Mouse (Mus musculus) myocyte (in vitro differentiated cells): ENCODE measurements around the gene AC134908.4. TPM values are rescaled to one million over a fixed set of nuclear protein-coding genes. Genes with fewer than 3 reads are reported as not detected.

Experiments used
- H3K27me3 ChIP-seq: one replicate; pipeline ENCODE4 v1.6.1; 2011; ENCODE audit not compliant: control insufficient read depth, insufficient read depth, insufficient read length
- H3K36me3 ChIP-seq: one replicate; pipeline ENCODE4 v1.6.1; 2011; ENCODE audit not compliant: control insufficient read depth, insufficient read depth
- H3K4me2 ChIP-seq: one replicate; pipeline ENCODE4 v1.6.1; 2011; ENCODE audit warnings: low read depth, control low read depth
- H3K4me3 ChIP-seq: one replicate; pipeline ENCODE4 v1.5.1; 2011; ENCODE audit warnings: mild to moderate bottlenecking, control low read depth, moderate library complexity
- H3K79me2 ChIP-seq: one replicate; pipeline ENCODE4 v1.6.1; 2011; ENCODE audit not compliant: control insufficient read depth, insufficient read depth
- H3ac ChIP-seq: one replicate; pipeline ENCODE4 v1.6.1; 2011; ENCODE audit not compliant: control insufficient read depth, insufficient read length
- CEBPB ChIP-seq: IDR thresholded peaks from 2 replicates; pipeline ENCODE4 v1.6.1; 2011; ENCODE audit warnings: mild to moderate bottlenecking, moderate library complexity; ENCODE audit not compliant: poor library complexity, insufficient read depth, severe bottlenecking
- E2F4 ChIP-seq: IDR thresholded peaks from one replicate; pipeline ENCODE4 v1.6.1; 2011; ENCODE audit warnings: mild to moderate bottlenecking, control low read depth, moderate library complexity; ENCODE audit not compliant: insufficient read depth
- MAX ChIP-seq: IDR thresholded peaks from one replicate; pipeline ENCODE4 v1.6.1; 2011; ENCODE audit warnings: low read depth, mild to moderate bottlenecking, control low read depth
- MYOD1 ChIP-seq, 3 experiments: IDR thresholded peaks; one replicate each; pipeline ENCODE4 v1.6.1; 2011; ENCODE audit warnings: control low read depth in 2 of 3, low read depth in 2 of 3, mild to moderate bottlenecking in 2 of 3, moderate library complexity in 1 of 3; ENCODE audit not compliant: insufficient read length in 2 of 3, control insufficient read depth in 1 of 3
- MYOG ChIP-seq, 3 experiments: IDR thresholded peaks; one replicate each; pipeline ENCODE4 v1.6.1; 2011; ENCODE audit warnings: control low read depth in 2 of 3, low read depth in 2 of 3, mild to moderate bottlenecking in 2 of 3; ENCODE audit not compliant: insufficient read length in 2 of 3, control insufficient read depth in 1 of 3, insufficient read depth in 1 of 3
- POLR2A ChIP-seq: IDR thresholded peaks from one replicate; pipeline ENCODE4 v1.6.1; 2011; ENCODE audit warnings: low read depth, mild to moderate bottlenecking, control low read depth, moderate library complexity; ENCODE audit not compliant: insufficient read length
- POLR2AphosphoS2 ChIP-seq: IDR thresholded peaks from one replicate; pipeline ENCODE4 v1.6.1; 2011; ENCODE audit warnings: low read depth, control low read depth; ENCODE audit not compliant: insufficient read length
- REST ChIP-seq: IDR thresholded peaks from one replicate; pipeline ENCODE4 v1.6.1; 2011; ENCODE audit warnings: mild to moderate bottlenecking, control low read depth, moderate library complexity; ENCODE audit not compliant: insufficient read depth, insufficient read length
- SRF ChIP-seq: IDR thresholded peaks from one replicate; pipeline ENCODE4 v1.6.1; 2011; ENCODE audit warnings: low read depth; ENCODE audit not compliant: control insufficient read depth, insufficient read length
- TCF12 ChIP-seq: IDR thresholded peaks from one replicate; pipeline ENCODE4 v1.6.1; 2011; ENCODE audit warnings: mild to moderate bottlenecking, control low read depth; ENCODE audit not compliant: poor library complexity, insufficient read depth, severe bottlenecking
- TCF3 ChIP-seq: IDR thresholded peaks from one replicate; pipeline ENCODE4 v1.6.1; 2011; ENCODE audit warnings: low read depth, control low read depth; ENCODE audit not compliant: insufficient read length
- USF1 ChIP-seq: IDR thresholded peaks from one replicate; pipeline ENCODE4 v1.6.1; 2011; ENCODE audit warnings: low read depth, mild to moderate bottlenecking, control low read depth, moderate library complexity
- polyA plus RNA-seq: library from polyadenylated mRNA; unstranded; fragments of >200 nt; fragmentation: generic; extraction: Trizol; gene quantifications from one replicate; pipeline ENCODE4 v1.2.1, GENCODE M21; 2012; ENCODE audit warnings: missing spikeins

Gene AC134908.4
- polyA plus RNA-seq, 1 experiment, result not detected

DNA sequence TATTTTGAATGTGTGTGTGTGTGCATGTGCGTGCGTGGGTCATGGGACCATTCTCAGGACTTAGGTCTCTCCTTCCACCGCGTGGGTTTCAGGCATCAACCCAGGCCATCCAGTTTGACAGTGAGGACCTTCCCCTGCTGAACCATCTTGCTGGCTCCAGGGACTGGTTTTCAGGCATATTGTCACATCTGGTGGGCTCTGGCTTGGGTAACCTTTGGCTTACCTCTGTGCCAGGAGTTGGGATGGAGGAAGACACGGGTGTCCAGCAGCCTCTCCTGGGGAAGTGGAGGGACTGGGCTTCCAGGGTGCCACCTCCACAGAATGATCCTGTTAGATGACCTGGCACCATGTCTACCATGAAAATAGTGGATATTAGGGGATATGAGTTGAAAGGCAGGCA, 17.5 kb downstream of the AC134908.4 start:
- no peak overlapping the region for H3ac ChIP-seq
- H3K79me2 ChIP-seq, result peaks cover 8% of the 10 kb centered on the region
- no peak for TF ChIP-seq SRF
- no peak for TF ChIP-seq MYOG (IDR thresholded peaks at IDR 0.05; ENCODE audit: control insufficient read depth in 1 of 3, insufficient read depth in 1 of 3, insufficient read length in 2 of 3, low read depth in 2 of 3)
- TF ChIP-seq MAX, result no peak
- TF ChIP-seq MYOD1 (IDR thresholded peaks at IDR 0.05; ENCODE audit: control insufficient read depth in 1 of 3, insufficient read length in 2 of 3, low read depth in 2 of 3), result no peak
- TF ChIP-seq USF1, result no peak
- TF ChIP-seq POLR2AphosphoS2, result no peak
- no peak for TF ChIP-seq REST
- TF ChIP-seq TCF3, result no peak
- TF ChIP-seq E2F4, result no peak
- H3K27me3 ChIP-seq, result no peaks in the 10 kb centered on the region
- no peak overlapping the region for H3K4me2 ChIP-seq
- H3K4me3 ChIP-seq, result no peak overlapping the region
- peaks cover 4% of the 10 kb centered on the region for H3K36me3 ChIP-seq

DNA sequence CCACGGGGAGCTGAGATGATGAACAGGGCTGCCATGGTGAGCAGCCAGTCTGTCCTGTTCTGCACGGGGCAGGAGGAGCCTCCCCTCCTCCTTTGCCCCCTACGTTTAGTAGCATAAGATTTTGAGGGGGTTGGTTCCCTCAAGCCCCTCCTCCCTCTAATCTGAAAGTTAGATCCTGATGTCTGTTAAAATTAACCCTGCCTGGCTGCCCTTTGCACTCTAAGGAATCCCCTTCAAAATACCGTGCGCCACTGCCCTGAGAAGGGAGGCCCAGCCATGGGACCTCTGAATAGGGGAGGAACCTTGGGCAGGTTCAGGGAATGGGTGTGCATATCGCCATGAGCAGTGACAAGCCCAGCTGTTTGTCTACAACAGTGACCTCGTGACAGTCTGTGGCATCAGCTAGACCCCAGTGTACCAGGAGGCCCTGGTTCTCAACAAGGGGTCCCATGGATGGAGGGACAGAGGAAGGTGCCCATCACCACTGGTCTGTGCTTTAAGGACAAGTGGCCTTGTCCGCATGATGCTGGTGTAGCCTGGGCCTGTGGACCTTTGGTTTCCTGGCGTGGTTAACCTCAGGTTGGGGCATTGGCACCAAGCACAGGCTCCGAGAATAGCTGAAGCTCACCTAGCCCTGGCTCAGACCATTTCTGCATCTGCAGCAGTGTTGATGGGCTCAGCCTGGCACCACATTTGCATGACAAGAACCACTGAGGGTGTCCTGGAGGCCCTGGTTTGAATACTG, 20.0 kb downstream of the AC134908.4 start:
- TF ChIP-seq TCF12 (no peak), POLR2AphosphoS2 (no peak), MAX (no peak), TCF3 (no peak), MYOD1 (IDR thresholded peaks at IDR 0.05; ENCODE audit: control insufficient read depth in 1 of 3, insufficient read length in 2 of 3, low read depth in 2 of 3) (no peak), SRF (no peak), CEBPB (no peak), REST (no peak), E2F4 (no peak), POLR2A (no peak)
- Histone ChIP-seq H3K36me3 (no peaks in the 10 kb centered on the region), H3K27me3 (no peaks in the 10 kb centered on the region), H3K4me3 (no peak overlapping the region), H3ac (no peak overlapping the region), H3K4me2 (no peak overlapping the region), H3K79me2 (peaks cover 8% of the 10 kb centered on the region)

DNA sequence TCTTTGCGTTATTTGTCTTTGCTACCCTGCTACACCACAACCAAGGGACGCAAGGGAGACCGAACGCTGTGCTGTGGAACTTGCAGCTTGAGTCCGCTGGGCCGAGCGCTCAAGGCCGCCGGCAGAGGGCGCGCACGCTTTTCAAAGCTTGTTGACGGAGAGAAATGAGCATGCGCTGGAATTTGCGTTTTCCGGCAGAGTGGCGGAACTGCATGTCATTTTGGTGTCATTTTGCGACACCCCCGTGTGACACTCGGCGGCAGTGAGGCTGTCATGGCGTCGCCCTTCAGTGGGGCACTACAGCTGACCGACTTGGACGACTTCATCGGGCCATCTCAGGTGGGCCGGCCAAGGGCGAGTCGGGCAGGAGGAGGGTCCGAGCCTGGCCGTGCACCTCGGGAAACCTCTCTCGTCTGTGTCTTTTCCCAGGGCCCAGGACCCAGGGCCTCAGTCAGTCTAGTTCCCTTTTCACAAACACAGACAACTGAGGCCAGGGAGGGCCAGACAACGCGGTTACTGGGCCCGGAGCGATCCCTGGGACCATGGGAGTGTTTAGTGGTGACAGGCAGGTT, 21.8 kb downstream of the AC134908.4 start, which contains the start of gene Narfl:
Narfl (plus strand) TSS at position 228 of the 572 bp plus-strand sequence.
- H3ac ChIP-seq, result peak within 1 kb of the TSS; percentile 2
- H3K4me2 ChIP-seq, result peak within 1 kb of the TSS; percentile 96
- peak within 1 kb of the TSS; percentile 45 for H3K4me3 ChIP-seq
- peaks cover 8% of the 10 kb centered on the region for H3K79me2 ChIP-seq
- TF ChIP-seq REST (peak; percentile 37), POLR2A (peak; percentile 85), POLR2AphosphoS2 (peak; percentile 74), CEBPB (no peak)
- no peaks in the 10 kb centered on the region for H3K36me3 ChIP-seq
- H3K27me3 ChIP-seq, result no peaks in the 10 kb centered on the region

DNA sequence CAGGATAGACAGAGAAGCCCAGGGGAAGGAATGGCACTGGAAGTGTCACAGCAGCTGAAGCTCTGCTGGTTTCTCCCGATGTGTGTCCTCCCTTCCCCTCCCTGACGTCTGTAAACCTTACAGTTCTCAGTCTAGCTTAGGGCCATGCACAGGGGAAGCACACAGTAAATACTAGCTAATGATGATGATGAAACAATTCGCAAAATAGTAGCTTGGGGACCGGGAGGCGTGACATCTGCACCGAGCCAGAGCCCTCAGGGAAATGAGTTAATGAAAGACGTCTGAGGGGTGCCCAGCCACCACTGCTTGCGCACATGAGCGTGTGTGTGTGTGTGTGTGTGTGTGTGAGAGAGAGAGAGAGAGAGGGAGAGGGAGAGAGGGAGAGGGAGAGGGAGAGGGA, 26.1 kb downstream of the AC134908.4 start:
- Histone ChIP-seq H3K27me3 (no peaks in the 10 kb centered on the region), H3K4me3 (no peak overlapping the region), H3ac (no peak overlapping the region), H3K4me2 (peak overlapping the region; percentile 25), H3K79me2 (peaks cover 4% of the 10 kb centered on the region), H3K36me3 (no peaks in the 10 kb centered on the region)
- TF ChIP-seq CEBPB (peak; percentile 81), TCF12 (no peak)

DNA sequence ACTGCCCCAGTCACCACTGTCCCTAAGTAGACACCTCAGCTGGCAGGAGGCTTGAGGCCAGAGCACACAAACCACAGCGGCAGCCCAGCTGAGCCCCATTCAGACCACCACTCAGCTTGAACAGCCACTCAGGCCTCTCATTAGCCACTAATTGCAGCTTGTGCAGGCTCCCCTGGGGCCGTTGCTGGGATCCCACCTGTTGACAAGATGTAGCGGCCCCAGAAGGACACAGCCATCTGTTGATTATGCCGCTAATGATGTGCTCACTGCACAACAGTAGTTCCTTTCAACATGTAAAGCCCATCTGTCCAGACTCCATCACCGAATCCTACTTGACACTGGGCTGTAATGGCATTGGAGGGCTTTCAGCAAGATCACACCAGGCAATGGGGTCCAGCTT, 29.6 kb downstream of the AC134908.4 start:
- H3K36me3 ChIP-seq, result no peaks in the 10 kb centered on the region
- H3K27me3 ChIP-seq, result no peaks in the 10 kb centered on the region
- H3K4me3 ChIP-seq, result no peak overlapping the region
- no peaks in the 10 kb centered on the region for H3K79me2 ChIP-seq
- H3K4me2 ChIP-seq, result no peak overlapping the region
- TF ChIP-seq MYOD1 (IDR thresholded peaks at IDR 0.05; ENCODE audit: control insufficient read depth in 1 of 3, insufficient read length in 2 of 3, low read depth in 2 of 3), result peak in 2 of 3 experiments; percentile 35 to 50
- TF ChIP-seq TCF3, result no peak
- peak in 1 of 3 experiments; percentile 7 for TF ChIP-seq MYOG (IDR thresholded peaks at IDR 0.05; ENCODE audit: control insufficient read depth in 1 of 3, insufficient read depth in 1 of 3, insufficient read length in 2 of 3, low read depth in 2 of 3)
- no peak overlapping the region for H3ac ChIP-seq
